Mouse (Mus musculus) neutrophil, adult 65 days (primary cell): ENCODE results near the gene Olfr453. TPM values are rescaled to one million over a fixed set of nuclear protein-coding genes. Genes with fewer than 3 reads are reported as not detected.

ENCODE experiments used
- total RNA-seq: library from RNA; stranded (reverse); gene quantifications from 2 replicates; pipeline ENCODE4 v1.2.4, GENCODE M21; 2023

Olfr453 gene
- not detected in 2 replicates for total RNA-seq

DNA sequence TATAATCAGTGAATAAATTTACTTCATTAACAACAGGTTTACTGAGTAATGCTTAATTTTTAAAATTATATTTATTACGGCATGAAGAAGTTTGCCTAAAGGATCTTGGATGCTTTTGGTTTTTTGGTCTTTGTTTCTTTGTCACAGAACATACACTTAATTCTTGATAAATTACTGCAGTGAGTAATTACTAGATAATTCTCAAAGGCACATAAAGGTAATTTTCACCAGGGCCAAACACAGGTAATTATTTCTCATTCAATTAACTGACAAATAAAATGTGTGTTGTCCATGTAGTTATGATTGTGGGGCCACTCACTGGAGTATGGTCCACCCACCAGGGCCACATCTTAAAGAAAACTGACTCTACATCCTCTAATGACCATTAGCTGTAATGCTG lies at the start of gene Olfr453:
TSS of gene Olfr453 (plus strand) at position 301 of the 400 bp plus-strand sequence.

DNA sequence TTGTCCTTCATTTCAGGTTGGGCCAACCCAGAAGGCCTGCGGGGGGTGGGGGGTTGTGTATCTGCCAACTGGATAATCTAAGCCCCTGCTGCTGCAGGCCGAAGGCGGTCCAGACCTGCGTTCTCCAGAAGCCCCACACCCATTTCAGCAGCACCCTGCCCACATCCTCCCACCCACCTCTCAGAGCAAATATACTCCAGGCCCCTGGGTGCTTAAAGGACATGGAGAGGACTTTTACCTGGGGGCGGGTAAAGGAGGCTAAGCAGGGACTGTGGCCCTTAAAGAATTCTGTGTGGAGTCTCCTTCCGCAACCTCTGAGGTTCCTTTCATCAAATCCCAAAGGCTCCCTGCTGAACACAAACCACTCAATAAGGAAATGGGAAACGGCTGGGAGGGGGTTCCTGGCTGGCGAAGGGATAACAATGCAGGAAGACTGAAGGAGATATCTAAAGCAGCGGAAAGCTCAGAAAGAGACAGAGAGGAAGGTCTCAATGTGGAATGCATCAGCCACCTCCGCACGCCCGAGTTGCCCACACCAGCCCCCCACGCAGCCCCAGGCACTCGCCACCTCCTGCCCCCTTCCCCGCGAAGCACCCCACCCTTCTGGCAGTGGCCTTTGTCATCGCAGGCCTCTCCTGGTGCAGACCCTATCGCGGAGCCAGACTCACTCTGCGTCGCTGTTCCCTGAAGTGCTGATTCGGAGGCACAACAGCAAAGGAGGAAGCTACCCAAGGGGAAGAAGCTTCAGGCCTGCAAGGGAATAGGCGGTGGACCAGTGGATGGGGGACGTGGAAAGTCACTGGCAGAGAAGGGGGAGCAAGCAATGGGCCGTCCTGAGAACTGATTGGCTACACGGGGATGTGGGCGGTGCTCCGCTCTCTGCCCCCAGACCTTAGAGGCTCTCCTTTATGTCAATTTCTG lies 29.6 kb upstream of the Olfr453 start, which contains the start of gene Tcaf1:
TSS of gene Tcaf1 (minus strand) at position 798 of the 921 bp plus-strand sequence.

DNA sequence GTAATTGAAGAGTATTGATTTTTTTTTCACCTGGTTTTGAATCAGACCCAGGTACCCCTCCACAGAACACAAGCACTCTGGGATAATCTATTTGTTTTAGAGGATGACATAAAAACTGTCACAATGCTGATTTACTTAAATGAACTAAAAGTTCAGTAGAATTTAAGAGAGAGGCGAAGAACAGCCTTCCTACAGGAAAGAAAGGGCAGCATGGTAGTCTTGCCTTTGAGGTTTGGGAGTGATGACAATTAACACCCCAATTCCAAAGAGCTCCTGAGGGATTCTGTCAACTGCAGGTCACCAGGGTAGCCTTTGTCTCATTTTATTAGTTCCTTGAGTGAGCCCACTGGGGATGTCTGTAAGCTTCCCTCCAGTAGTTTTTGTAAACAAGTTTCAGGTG lies 16.9 kb downstream of the Olfr453 start, which contains the start of gene Olfr38:
TSS of gene Olfr38 (plus strand) at position 301 of the 400 bp plus-strand sequence.

DNA sequence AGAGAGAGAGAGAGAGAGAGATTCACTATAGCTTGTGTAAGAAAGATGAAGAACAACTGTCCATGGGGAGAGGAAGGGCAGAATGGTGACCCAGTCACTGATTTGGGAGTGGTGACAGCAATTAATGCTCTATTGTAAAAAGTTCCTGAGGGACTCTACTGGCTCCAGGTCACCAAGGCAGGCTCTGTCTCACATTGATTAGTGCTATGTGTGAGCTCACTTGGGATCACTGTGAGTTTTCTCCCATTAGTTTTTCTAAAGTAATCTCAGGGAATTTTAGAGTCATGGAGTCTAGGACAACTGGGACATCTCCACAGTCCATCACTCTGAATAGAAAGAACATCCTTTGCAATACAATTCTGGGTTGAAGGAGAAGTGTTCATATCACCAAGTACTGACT lies 45.6 kb downstream of the Olfr453 start, which contains the start of gene Olfr452:
TSS of gene Olfr452 (plus strand) at position 301 of the 400 bp plus-strand sequence.

Other genes starting within 250 kb of the Olfr453 start
- gene Olfr455, start 191.8 kb upstream of the Olfr453 start, total RNA-seq, result not detected in 2 replicates
- not detected in 2 replicates for gene Tcaf3, start 141.7 kb upstream of the Olfr453 start, total RNA-seq
- gene Tcaf2, start 94.1 kb upstream of the Olfr453 start, total RNA-seq, result 0.22 TPM in 1 of 2 replicates, not detected in the other
- gene Tcaf1, start 29.3 kb upstream of the Olfr453 start, total RNA-seq, result not detected in 2 replicates
- gene Olfr38, start 17.0 kb downstream of the Olfr453 start, total RNA-seq, result not detected in 2 replicates
- gene Olfr452, start 45.7 kb downstream of the Olfr453 start, total RNA-seq, result not detected in 2 replicates
- not detected in 2 replicates for gene Olfr450, start 72.6 kb downstream of the Olfr453 start, total RNA-seq
- gene Olfr449, start 95.0 kb downstream of the Olfr453 start, total RNA-seq, result not detected in 2 replicates
- not detected in 2 replicates for gene Olfr448, start 151.1 kb downstream of the Olfr453 start, total RNA-seq
- not detected in 2 replicates for gene Olfr447, start 169.5 kb downstream of the Olfr453 start, total RNA-seq
- not detected in 2 replicates for gene Olfr446, start 182.0 kb downstream of the Olfr453 start, total RNA-seq
- not detected in 2 replicates for gene Olfr444, start 209.7 kb downstream of the Olfr453 start, total RNA-seq